Mouse (Mus musculus): ENCODE results near the gene Mbip. TPM values are rescaled to one million over a fixed set of nuclear protein-coding genes. Genes with fewer than 3 reads are reported as not detected.

The Mbip gene
- polyA plus RNA-seq, 1 experiment = 40.8 TPM

- 81% methylated on average over 3 of the region's 3 CpGs for WGBS
- no peak for DNase-seq
Observed at GRCm38 (mm10) chr12:56299610-56300009, 46.1 kb downstream of the Mbip start.

DNA sequence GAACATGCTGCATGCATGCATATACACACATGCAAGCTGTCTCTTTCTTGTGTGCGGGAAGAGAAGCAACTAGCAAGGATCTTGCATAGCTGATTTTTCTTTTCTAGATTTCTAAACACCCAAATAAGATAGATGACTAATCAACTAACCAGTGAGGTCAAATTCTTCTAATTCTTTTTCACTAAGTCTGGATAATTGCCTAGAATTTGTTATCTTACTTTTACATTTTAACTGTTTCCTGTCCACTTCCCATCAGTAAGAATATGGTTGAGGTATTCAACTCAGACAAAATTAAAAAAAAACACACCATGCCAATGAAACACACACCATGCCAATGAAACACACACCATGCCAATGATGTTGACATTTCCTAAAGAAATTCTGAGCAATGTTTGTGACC is 46.8 kb downstream of the Mbip start:
- TF ChIP-seq POLR2A (IDR thresholded peaks at IDR 0.05; ENCODE audit: borderline replicate concordance, insufficient read depth, low read length) = no peak
- TF ChIP-seq CTCF (IDR thresholded peaks at IDR 0.05; ENCODE audit: borderline replicate concordance, insufficient read depth, low read depth, low read length) = no peak
- no peaks in the 10 kb centered on the region; the same call in 1 of the 2 replicates for H3K27me3 ChIP-seq (ENCODE audit: control insufficient read depth, insufficient read depth, low read length)
- no peak for DNase-seq
- WGBS = 54% methylated on average over 1 of the region's 1 CpGs
- H3K4me1 ChIP-seq (ENCODE audit: control insufficient read depth, insufficient read depth, low read length) = no peaks in the 10 kb centered on the region
- H3K4me3 ChIP-seq (replicated peaks; ENCODE audit: insufficient read depth, low read depth, low read length) = no peak overlapping the region
- no peak overlapping the region for H3K27ac ChIP-seq (ENCODE audit: insufficient read depth, low read length)

More at GRCm38 (mm10) chr12:56299610-56300009, 46.1 kb downstream of the Mbip start:
- Histone ChIP-seq H3K4me1 (ENCODE audit: control insufficient read depth, insufficient read depth, low read length) (no peaks in the 10 kb centered on the region), H3K27me3 (ENCODE audit: control insufficient read depth, insufficient read depth, low read length) (no peaks in the 10 kb centered on the region; the same call in 1 of the 2 replicates), H3K27ac (ENCODE audit: insufficient read depth, low read length) (no peak overlapping the region), H3K4me3 (replicated peaks; ENCODE audit: insufficient read depth, low read depth, low read length) (no peak overlapping the region)
- TF ChIP-seq CTCF (IDR thresholded peaks at IDR 0.05; ENCODE audit: borderline replicate concordance, insufficient read depth, low read depth, low read length) (no peak), POLR2A (IDR thresholded peaks at IDR 0.05; ENCODE audit: borderline replicate concordance, insufficient read depth, low read length) (no peak)

DNA sequence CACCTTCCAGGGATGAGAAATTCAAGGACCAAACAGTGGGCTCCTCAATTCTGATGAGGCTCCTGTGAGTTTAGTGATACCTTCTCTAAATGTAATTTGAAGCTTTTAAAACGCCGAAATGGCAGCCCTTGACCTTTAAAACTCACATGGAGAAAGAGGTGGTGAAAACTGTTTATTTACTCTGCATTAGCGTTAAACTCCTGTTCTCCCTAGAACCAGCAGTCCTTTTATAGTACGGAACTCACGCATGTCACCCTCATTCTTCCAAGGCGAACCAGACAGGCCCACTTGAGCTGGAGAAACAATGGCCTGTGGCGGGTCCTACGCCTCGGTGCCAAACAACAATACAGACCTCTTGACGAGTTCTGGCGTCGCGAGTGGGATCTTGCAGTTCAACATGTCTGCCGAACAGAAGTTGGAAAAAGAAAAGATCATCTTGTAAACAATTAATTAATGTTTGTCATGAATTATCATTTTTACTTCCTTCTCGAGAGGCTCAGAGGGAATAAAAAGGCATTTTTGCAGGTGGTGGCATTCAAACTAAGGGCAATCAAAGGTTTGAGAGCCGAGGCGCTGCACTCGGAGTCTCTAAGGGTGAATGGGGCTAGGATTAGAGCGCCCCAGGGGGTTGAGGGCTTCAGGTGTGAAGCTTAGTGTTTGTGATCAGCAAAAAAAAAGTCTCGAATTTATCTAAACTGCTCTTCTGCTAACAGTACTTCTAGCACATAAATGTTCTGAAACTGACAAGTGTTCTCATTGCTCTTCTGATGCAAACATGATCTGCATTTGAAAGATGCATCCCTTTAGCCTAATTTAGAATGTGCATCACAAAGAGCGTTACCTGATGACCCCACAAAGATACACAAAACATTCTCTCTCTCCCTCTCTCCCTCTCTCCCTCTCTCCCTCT is 47.5 kb downstream of the Mbip start:
- H3K27ac ChIP-seq (ENCODE audit: insufficient read depth, low read length) = no peak overlapping the region
- H3K4me3 ChIP-seq (replicated peaks; ENCODE audit: insufficient read depth, low read depth, low read length) = no peak overlapping the region
- no peak for DNase-seq
- no peaks in the 10 kb centered on the region; the same call in 1 of the 2 replicates for H3K27me3 ChIP-seq (ENCODE audit: control insufficient read depth, insufficient read depth, low read length)
- TF ChIP-seq POLR2A (IDR thresholded peaks at IDR 0.05; ENCODE audit: borderline replicate concordance, insufficient read depth, low read length) (no peak), CTCF (IDR thresholded peaks at IDR 0.05; ENCODE audit: borderline replicate concordance, insufficient read depth, low read depth, low read length) (no peak)
- no peaks in the 10 kb centered on the region for H3K4me1 ChIP-seq (ENCODE audit: control insufficient read depth, insufficient read depth, low read length)
- 19% methylated on average over 21 of the region's 21 CpGs for WGBS

DNA sequence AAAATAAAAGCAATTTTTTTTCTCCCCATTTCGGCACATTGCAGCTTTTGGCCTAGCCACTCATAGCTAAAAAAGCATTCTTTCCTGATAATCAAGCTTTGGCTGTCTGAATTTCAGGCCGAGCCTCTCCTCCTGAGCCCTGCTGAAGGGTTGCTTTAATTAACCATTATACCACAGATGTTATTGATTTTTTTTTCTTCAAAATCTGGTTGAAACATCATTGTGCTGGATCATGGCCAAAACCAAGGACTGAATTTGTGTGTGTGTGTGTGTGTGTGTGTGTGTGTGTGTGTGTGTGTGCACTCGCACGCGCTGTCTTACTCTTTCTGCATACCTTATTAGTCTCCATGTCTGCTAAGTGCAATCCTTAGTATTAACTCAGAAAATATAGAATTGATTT is 48.6 kb downstream of the Mbip start:
- H3K27me3 ChIP-seq (ENCODE audit: control insufficient read depth, insufficient read depth, low read length) = no peaks in the 10 kb centered on the region; the same call in 1 of the 2 replicates
- no peak for TF ChIP-seq CTCF (IDR thresholded peaks at IDR 0.05; ENCODE audit: borderline replicate concordance, insufficient read depth, low read depth, low read length)
- TF ChIP-seq POLR2A (IDR thresholded peaks at IDR 0.05; ENCODE audit: borderline replicate concordance, insufficient read depth, low read length) = no peak
- no peaks in the 10 kb centered on the region for H3K4me1 ChIP-seq (ENCODE audit: control insufficient read depth, insufficient read depth, low read length)
- no peak overlapping the region for H3K4me3 ChIP-seq (replicated peaks; ENCODE audit: insufficient read depth, low read depth, low read length)
- no peak overlapping the region for H3K27ac ChIP-seq (ENCODE audit: insufficient read depth, low read length)
- 79% methylated on average over 5 of the region's 5 CpGs for WGBS
- no peak for DNase-seq

DNA sequence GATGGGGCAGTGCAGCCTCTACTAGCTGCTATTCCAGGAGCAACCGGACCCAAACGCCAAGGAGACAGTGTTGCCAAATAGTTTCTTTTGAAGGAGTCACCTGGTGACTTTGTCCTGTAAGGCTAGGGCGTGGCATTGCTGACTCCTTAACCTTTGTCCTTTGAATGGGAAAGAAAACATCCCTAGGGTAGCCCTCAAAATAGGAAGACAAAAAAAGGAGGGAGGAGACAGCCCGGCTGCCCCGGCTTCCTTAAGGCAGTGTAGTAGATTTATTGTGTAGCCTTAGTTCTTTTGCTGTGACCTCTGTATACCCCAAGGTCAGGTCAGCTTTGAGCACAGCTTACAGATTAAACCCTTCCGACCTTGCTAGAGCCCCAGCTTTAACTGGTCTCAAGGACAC is 49.2 kb downstream of the Mbip start:
- H3K4me3 ChIP-seq (replicated peaks; ENCODE audit: insufficient read depth, low read depth, low read length) = no peak overlapping the region
- WGBS = 55% methylated on average over 6 of the region's 6 CpGs
- no peak for DNase-seq
- no peak overlapping the region for H3K27ac ChIP-seq (ENCODE audit: insufficient read depth, low read length)
- no peak for TF ChIP-seq CTCF (IDR thresholded peaks at IDR 0.05; ENCODE audit: borderline replicate concordance, insufficient read depth, low read depth, low read length)
- no peak for TF ChIP-seq POLR2A (IDR thresholded peaks at IDR 0.05; ENCODE audit: borderline replicate concordance, insufficient read depth, low read length)
- no peaks in the 10 kb centered on the region; the same call in 1 of the 2 replicates for H3K27me3 ChIP-seq (ENCODE audit: control insufficient read depth, insufficient read depth, low read length)
- H3K4me1 ChIP-seq (ENCODE audit: control insufficient read depth, insufficient read depth, low read length) = no peaks in the 10 kb centered on the region

- Histone ChIP-seq H3K27me3 (ENCODE audit: control insufficient read depth, insufficient read depth, low read length) (no peaks in the 10 kb centered on the region; the same call in 1 of the 2 replicates), H3K27ac (ENCODE audit: insufficient read depth, low read length) (no peak overlapping the region), H3K4me1 (ENCODE audit: control insufficient read depth, insufficient read depth, low read length) (no peaks in the 10 kb centered on the region), H3K4me3 (replicated peaks; ENCODE audit: insufficient read depth, low read depth, low read length) (no peak overlapping the region)
- no peak for DNase-seq
- WGBS = 85% methylated on average over 3 of the region's 3 CpGs
- no peak for TF ChIP-seq CTCF (IDR thresholded peaks at IDR 0.05; ENCODE audit: borderline replicate concordance, insufficient read depth, low read depth, low read length)
- TF ChIP-seq POLR2A (IDR thresholded peaks at IDR 0.05; ENCODE audit: borderline replicate concordance, insufficient read depth, low read length) = no peak
Observed at GRCm38 (mm10) chr12:56295160-56295559, 50.5 kb downstream of the Mbip start.

DNA sequence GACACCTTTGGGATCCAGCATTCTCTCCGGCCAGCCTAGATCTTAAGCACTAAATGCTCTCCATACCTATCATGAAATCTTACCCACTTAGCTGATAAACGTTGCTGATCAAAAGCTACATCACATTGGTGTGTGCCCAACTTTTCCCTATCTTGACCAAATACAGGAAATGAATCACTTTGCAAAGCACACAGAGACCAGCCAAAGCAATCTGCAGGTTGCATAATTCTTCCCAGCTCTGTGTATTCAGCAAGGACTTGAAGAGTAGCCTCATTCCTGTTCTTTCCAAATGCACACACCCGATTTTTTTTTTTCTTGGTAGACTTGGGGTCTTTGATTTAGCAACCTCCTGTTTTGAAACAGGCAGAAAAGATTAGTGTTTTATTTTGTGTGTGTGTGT is 57.1 kb downstream of the Mbip start:
- H3K27ac ChIP-seq (ENCODE audit: insufficient read depth, low read length) = no peak overlapping the region
- TF ChIP-seq CTCF (IDR thresholded peaks at IDR 0.05; ENCODE audit: borderline replicate concordance, insufficient read depth, low read depth, low read length) (no peak), POLR2A (IDR thresholded peaks at IDR 0.05; ENCODE audit: borderline replicate concordance, insufficient read depth, low read length) (no peak)
- no peaks in the 10 kb centered on the region for H3K27me3 ChIP-seq (ENCODE audit: control insufficient read depth, insufficient read depth, low read length)
- no peak for DNase-seq
- 84% methylated on average over 3 of the region's 3 CpGs for WGBS
- H3K4me3 ChIP-seq (replicated peaks; ENCODE audit: insufficient read depth, low read depth, low read length) = no peak overlapping the region
- no peaks in the 10 kb centered on the region for H3K4me1 ChIP-seq (ENCODE audit: control insufficient read depth, insufficient read depth, low read length)

DNA sequence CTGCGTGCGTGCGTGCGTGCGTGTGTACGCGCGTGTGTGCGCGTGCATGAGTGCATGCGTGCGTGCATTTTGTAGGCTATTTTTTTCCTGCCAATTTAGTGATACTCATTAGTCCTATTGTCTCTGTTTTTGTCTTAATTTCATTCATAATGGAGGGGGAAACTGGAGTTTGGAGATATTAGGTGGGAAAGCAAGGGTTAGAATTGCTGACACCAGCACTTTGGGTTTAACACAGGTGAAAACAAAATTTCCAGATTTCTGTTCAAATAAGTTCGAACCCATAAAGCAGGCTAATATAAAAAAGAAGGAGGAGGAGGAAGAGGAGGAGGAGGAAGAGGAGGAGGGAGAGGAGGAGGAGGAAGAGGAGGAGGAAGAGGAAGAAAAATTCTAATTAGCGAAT is 58.9 kb downstream of the Mbip start:
- no peak for TF ChIP-seq POLR2A (IDR thresholded peaks at IDR 0.05; ENCODE audit: borderline replicate concordance, insufficient read depth, low read length)
- TF ChIP-seq CTCF (IDR thresholded peaks at IDR 0.05; ENCODE audit: borderline replicate concordance, insufficient read depth, low read depth, low read length) = no peak
- no peak overlapping the region for H3K4me3 ChIP-seq (replicated peaks; ENCODE audit: insufficient read depth, low read depth, low read length)
- no peak overlapping the region for H3K27ac ChIP-seq (ENCODE audit: insufficient read depth, low read length)
- no peaks in the 10 kb centered on the region for H3K4me1 ChIP-seq (ENCODE audit: control insufficient read depth, insufficient read depth, low read length)
- 96% methylated on average over 14 of the region's 14 CpGs for WGBS
- no peaks in the 10 kb centered on the region for H3K27me3 ChIP-seq (ENCODE audit: control insufficient read depth, insufficient read depth, low read length)
- no peak for DNase-seq

All from cerebellum, adult 2 months (tissue).